Mouse (Mus musculus) thymus, postnatal 25 days (tissue): ENCODE results near the gene Taf8.
A peak's percentile ranks its signal among the peaks of the same experiment; 100 is the strongest.
"Not testable (repeated sequence)": the region's sequence is repeated elsewhere in the genome, so short reads cannot be mapped to it uniquely, and the experiment has no call there.

ENCODE experiments used
- DNase-seq: peaks from one replicate; pipeline ENCODE4 v3.0.0; 2022

The Taf8 gene

DNA sequence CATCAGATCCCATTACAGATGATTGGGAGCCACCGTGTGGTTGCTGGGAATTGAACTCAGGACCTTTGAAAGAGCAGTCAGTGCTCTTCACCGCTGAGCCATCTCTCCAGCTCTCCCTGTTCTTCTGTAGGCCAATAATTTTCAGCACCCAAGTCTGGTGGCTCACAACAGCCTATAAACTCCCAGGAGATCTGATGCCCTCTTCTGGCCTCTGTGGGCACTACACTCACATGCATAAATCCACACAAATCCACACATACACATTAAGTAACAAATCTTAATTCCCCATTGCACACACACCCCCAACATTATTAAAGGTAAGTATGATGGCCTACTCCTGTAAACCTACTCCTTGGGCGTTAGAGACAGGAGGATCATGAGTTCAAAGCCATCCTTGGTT lies 14.1 kb upstream of the Taf8 start:
- peak; percentile 53 for DNase-seq

DNA sequence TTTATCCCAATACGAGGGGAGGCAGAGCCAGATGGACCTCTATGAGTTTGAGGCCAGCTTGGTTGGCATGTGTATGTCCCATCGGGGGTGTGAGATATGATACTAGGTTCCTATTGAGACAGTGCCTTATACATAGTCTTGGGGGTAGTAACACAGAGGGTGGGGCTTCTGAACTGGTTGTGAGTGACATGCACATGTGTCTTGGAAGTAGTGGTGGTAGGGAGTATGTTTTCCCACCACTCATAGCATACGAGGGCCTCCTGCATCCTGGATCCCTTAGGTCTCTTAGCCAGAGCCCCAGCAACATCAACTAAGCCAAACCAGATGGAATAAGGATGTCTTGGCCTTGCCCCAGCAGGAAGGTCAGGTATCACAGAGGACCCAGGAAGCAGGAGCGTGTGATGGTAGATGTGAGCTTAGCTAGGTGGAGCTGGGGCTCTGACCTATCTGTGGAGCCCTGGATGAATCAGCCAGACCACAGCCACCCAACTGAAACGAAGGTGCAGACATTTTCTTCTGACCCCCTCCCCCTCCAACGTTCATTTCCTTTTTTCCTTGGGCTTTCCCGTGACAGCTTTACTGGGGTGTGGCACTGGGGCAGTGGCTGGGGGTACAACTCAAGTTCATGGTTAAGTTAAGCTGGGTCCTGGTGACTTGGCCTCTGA lies 13.2 kb upstream of the Taf8 start:
- no peak for DNase-seq

DNA sequence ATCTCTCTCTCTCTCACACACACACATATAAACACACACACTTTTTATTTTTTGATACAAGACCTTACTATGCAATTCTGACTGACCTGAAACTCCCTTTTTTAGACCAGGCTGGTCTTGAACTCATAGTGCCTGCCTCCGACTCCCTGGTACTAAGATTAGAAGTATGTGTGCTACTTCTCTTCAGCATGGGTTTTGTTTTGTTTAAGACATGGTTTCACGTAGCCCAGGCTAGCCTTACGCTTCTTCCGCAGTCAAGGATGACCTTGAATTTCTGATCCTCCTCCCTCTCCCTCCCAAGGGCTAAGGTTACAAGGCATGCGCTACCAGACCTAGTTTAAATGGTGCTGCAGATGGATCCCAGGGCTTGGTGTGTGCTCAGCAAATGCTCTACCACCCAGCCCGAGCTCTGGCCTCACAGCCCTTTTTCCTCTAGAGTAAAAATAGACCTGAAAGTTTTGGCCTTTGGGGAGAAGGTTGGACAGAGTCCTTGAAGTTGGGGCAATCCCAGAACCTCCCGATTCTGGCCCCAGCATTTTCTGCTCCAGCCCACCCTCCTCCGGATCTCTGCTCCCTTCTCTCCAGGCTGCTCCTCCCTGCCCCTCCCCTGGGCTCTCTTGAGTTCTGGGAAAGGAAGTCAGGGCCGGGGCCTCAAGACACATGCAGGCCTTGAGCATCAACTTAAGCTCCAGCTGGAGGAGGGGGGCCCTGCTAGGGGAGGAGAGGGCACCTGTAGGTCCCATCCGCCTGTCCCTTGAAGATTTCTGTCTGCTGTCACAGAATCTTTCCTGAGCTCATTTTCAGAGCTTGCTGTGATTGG lies 11.1 kb upstream of the Taf8 start:
- DNase-seq: peak; percentile 80

DNA sequence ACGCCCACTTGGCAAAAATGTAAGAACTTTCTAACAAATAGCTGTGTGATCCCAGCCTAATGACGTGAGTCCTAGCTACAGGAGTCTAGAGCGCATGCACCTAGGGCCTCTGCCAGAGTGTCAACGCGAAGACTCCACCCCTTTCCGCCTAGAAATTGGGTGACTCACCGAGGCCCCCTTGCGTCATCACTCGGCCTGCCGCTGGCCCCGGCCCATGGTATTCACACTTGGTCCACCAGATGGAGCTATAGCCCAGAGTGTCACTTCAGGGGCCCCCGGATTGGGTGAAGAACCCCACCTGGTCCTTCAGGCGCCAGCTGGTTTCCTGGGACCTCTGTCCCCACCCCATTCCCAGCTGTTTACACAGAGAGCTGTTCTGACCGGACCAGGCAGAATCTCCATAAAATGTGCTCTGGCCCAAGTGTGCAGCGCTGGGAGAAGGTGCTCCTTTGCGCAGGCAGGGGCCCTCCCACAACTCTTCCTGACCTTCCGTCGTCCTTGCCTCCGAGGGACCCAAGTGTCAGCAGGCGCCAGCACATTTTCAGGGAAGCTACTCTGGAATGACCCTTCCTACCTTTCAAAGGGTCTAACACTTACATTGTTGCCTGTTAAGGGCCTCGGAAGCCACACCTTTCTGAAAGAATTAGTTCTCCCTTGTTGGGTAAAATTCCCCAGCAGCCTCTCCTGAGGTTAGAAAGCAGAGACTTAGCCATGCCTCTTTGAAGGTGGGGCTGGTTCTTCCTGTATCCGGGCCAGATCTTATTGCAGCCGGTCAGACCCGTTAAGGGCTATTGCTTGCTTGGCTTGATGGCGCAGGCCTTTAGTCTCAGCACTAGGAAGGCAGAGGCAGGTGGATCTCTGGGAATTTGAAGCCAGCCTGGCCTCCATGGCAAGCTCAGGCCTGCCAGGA lies 9.3 kb upstream of the Taf8 start:
- DNase-seq: peak; percentile 100

DNA sequence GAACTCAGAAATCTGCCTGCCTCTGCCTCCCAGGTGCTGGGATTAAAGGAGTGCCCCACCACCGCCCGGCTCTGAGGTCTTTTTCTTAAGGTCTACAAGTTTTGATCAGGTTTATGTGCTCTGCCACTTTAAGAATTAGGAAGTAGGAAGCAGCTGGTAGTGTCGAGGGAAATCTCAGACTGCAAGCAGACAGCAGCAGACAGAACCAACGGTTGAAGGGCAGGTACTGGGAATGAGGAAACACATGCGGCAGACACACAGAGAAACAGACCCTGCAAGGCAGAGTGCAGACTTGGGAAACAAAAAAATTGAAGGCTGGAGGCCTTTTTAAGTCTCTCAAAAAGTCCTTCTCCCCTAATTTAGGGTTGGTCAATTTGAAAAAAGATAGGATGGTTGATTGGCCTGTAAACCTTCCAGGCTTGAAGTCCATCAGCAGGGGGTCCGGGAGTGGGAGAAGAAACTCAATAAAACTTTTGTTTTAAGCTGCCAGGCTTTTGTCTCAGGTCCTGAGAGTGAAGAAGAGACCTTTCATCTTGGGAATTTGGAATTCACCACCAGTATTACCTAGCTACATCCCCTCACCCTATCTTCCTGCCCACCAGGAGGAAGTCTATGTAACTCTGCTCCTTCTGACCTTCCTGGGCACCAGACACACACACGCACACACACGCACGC lies 7.1 kb upstream of the Taf8 start:
- peak; percentile 35 for DNase-seq

DNA sequence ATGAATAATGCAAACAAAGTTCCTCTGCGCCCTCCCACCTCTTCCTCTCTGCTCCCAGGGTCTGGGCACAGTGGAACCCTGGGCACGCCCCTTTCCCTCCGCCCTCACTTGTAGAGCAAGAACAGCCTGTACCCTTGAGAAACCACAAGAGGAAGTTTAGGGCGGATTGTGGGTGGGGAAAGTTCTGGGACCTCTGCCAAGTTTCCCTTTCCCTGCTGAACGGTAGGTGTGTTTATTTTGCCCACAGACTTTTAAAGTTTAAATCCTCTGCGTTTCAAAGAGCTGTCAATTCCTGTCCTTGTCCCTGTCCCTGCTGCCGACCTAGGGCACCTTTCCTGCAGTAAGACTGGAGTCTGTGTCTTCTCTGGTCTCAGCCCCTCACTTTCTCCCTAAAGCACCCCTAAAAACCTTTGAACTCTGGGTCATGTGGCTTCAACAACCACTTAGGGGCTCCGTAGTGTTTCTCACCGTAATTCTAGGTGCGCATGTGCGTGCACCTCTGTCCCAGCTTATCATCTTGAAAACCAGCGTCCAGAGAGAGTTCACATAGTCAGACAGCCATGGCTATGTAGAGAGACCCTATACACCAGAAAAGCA lies 6.0 kb upstream of the Taf8 start:
- DNase-seq: peak; percentile 97

DNA sequence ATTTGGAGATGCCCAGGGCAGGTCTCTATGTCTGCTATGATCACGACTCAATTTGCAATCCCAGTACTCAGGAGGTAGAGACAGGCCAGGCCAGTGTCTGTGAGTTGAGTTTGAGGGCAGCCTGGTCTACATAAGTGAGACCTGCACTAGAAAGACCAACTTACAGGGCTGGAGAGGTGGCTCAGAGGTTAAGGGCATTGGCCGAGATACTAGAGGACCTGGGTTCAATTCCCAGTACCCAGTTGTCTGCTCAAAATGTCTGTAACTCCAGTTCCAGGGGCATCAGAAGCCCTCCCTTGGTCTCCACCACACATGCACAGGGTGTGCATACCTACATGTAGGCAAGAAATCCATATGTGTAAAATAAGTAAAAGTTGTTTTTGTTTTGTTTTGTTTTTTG lies 5.4 kb upstream of the Taf8 start:
- no peak for DNase-seq

DNA sequence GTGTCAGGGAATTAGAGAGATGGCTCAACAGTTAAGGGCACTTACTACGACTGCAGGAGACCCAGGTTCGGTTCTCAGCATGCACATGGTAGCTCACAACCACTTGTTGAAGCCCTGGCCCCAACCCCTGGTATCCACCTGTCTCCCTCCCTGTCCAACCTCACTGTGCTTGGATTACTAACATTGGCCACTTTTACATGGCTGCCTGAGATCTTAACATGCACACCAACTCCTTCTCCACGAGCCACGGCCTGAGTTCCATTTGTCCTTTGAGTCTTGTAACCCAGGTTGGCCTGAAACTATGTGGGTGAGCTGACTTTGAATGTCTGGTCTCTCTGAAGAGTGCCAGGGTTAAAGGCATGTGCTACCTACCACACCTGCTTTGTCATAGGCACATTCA lies 4.6 kb upstream of the Taf8 start:
- peak; percentile 39 for DNase-seq

DNA sequence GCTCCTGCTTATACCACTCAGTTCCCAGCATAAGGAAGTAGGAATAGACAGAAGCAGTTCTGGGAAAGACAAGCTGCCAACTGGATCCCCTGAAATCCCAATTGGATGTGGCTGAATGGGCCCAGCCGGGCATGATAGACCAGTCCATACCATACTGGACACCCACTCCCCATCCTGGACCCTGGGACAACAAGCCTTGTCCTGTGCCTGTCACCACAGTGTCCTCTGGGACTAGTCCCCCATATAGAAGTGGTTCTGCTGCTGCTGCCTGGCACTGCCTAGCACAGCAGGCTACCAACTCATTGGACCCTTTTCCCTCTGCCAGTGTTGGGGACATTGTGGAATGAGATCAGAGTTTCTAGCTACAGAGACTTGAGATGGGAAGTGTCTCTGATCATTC lies 4.0 kb upstream of the Taf8 start:
- DNase-seq: peak; percentile 47

DNA sequence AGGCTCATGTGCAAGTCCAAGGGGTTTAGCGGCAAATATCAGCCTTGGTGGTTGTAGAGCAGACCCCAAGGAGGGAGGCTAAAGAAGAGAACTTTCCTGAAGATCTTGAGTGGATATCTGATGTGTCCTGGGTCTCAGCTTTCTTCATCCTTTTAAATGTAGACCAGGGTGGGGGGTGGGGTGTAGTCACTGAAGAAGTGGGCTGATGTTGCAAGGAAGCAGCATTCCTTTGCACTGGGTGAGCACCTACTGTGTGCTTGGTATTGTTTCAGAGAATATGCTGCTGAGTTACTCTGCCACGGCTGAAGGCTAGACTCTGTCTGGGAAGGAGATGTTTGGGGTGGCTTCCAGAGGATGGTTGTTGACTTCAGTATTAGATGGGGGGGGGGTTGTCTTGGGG lies 3.5 kb upstream of the Taf8 start:
- DNase-seq: peak; percentile 33

DNA sequence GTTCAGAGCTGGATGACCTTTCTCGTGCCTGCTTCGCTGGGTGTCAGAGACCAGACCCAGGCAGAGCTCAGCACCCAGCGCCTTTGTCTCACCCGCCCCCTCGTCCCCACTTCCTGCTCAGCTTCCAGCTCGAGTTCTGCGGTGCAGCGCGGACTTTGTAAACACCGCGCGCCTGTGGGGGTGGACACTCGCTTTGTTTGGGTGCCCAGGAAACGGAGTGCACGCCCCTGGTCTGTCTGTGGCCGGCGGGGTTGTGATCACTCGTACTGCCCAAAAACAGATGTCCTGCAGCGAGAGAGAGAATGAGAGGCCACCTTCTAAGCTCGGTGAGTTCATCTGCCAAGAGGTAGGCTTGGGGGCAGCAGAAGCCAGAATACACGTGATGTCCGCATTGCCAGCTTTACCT lies 2.9 kb upstream of the Taf8 start, which contains the start of gene Ccnd3:
Ccnd3 (plus strand) TSS at position 111 of the 406 bp plus-strand sequence.
- DNase-seq: peak; percentile 91

DNA sequence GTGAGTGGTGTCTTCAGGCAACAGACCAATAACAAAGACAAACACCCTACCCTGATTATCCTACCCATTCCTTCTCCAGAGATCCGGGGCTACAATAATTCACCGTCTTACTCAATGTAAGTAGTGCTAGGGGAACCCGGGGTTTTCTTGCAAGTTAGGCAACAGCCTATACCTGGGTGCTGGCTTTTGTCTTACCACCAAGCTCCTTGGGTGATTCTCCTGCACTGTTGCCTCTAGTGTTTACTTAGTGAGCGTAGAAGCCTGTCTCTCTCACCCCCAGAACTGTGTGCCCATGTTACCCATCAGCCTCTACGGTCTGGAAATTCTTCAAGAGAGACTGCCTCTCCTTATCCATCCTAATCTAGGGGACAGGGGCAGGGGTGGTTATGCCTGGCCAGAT lies 2.1 kb upstream of the Taf8 start:
- no peak for DNase-seq

DNA sequence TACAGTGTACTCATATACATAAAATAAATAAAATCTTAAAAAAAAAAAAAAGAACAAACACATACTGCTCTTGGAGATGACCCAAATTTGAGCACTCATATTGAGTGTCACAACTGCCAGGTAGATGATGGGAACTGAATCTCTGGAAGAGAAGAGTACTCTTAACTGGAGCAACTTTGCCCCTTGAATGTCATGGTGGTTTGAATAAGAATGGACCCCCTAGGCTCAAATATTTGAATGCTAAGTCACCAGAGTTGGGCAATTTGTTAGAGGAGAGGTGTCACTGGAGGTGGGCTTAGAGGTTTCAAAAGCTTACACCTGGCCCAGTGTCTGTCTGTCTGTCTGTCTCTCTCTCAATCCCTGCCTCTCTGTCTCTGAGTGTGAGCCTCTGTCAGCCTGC lies 1.6 kb upstream of the Taf8 start:
- DNase-seq: peak; percentile 30

DNA sequence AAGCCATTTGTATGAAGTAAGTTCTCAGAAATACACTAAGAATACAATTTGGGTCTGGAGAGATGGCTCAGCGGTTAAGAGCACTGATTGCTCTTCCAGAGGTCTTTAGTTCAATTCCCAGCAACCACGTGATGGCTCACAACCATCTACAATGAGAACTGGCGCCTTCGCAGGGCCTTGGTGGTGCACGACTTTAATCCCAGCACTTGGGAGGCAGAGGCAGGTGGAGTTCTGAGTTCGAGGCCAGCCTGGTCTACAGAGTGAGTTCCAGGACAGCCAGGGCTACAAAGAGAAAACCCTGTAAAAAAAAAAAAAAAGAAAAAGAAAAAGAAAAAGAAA lies 584 bp upstream of the Taf8 start:
- DNase-seq: not testable (repeated sequence)

DNA sequence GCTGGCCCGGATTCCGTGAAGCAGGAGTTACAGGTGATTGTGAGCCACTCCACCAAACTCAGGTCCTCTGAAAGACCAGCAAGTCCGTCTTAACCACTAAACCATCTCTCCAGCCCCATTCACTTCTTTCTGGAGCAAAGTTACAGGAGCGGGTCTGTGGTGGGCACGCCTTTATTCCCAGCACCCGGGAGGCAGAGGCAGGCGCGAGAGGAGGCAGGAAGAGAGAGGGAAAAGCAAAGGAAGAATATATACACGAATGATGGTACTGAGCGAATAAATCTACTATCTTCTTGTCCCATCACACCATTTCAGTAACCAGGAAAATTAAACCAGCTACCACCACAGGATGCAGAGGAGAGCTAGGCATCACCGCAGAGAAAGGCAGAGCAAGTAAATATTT lies 561 bp downstream of the Taf8 start:
- no peak for DNase-seq

DNA sequence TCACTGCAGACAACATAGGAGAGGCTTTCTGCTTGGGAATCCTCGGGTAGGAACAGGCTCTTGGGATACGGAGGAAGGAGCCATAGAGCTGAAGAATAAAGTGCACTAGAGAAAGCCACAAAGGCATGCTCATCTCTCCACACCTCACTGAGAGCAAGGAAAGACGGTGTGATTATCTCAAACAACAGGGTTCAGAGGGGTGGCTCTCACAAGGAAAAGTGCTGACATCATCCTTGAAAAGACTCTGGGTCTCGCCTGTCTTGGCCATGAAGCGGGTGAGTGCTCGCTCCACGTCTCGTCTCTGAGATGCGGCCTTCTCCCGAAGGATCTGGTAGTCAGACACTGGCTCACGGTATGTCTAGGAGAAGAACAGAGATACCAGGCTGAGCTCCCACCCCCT lies 8.0 kb downstream of the Taf8 start:
- no peak for DNase-seq

DNA sequence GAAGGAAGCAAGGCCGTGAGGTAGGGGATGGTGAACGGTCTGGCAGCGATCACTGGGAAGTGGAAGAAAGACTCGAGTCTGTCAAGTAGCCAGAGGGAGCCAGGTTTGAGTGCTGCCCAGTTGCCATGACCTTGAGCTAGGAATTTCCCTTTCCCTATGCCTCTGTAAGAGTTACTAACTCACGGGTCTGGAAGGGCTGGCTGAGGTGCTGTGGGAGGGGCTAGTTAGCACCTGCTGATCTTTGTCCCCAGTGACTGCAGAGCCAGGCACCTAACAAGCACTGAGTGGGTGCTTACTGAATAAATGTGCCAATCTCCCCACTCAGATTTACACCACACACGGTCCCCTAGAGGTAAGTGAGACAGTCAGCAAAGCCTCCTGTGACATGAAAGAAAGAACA lies 8.4 kb downstream of the Taf8 start:
- DNase-seq: no peak

DNA sequence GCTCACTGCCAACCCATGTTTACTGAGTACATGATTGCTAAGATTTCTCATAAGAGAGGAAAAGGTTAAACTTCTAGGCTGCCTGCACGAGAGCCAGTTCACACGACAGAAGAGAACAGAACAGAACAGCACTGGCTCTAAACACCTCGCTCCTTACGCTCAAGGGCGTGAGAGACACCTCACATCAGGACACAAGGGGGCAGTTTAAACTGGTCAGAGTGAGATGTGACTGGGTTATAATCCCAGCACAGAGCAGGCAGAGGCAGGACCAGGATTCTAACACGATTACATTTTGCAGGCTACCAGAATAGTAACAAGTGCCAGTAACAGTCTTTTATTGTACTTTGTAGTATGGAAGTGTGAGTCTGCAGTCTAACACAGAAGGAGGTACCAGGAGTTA lies 9.4 kb downstream of the Taf8 start:
- DNase-seq: no peak

DNA sequence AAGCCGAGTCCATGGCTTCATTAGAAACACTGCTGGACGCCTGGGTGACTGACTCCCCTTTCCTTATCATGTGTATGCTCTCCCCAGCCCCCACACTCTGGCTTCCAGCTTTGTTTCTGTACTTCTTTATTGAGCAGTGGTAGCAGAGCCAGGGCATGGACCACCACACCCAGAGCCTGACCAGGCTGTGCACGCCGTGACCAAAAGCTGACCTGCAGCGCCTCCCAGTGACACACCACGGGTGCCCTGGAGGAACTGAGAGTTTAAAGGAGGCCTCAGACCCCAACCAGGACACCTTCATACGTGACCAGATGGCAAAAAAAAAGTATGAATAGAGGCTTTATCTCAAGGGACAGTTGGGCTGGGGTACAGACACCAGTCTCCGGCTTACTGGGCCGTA lies 11.3 kb downstream of the Taf8 start:
- no peak for DNase-seq

DNA sequence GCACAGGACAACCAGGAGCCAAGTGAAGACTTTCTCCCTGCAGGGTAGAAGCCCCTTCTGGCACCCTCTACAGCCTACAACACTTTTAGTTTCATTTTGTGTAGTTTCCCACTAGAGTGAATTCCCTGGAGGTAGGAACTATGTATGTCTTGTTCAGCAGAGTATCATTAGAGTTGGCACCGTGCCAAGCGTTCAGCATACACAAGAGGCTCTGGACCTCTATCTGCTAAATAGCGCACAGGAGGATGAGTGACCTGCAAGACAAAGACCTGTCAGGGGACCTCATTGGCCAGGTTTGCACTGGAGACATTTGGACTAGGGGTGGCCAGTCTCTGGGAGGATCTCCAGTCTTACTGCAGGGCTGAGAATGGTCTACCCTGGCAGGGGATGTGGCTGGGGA lies 16.3 kb downstream of the Taf8 start:
- no peak for DNase-seq

DNA sequence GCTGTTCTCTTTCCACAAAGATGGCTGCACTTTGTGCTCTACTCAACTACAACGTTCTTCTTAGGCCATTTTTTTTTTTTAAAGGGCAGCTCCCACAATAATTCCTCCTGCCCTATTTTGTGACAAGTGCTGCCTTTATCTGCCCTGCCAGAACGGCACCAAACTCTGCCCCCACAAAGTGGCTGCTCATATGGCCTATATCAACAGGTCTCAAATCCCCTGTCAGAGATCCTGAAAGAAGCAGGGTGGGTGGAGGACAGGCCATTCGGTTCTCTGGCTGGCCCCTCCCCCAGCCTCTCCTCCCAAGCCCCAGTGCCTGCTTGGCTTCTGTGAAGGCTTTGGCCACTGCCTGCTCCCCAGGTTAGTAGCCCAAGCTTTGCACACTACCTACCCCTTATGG lies 17.1 kb downstream of the Taf8 start:
- DNase-seq: no peak

DNA sequence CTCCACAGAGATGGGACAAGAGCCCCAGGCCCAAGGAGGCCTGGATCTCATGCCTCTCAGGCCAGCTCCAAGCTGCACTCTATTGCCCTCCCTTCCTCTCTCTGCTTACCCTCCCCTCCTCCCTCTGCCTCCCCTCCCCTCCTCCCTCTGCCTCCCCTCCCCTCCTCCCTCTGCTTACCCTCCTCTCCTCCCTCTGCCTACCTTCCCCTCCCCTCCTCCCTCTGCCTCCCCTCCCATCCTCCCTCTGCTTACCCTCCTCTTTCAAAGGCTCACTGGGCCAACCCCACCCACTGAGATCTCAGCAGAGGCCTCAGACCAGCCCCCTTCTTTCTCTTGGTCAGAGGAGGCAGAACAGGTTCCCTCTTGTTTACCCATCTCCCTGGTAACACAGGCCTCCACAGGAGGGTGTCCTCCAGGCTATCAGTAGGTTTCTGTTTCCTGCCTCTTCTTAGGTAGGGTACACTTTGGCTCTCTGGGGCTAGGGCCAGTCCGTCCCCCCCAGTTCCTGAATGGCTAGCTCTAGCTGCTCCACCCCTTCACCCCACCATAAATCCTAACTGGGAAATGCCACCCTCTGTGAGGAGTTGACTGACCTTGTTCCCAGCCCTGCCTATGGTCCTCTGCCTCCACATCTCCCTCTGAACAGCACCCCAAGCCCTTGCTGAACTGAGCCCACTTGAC lies 17.7 kb downstream of the Taf8 start:
- DNase-seq: no peak
